Mouse (Mus musculus): ENCODE measurements around the gene Aldh6a1.

Aldh6a1 gene

DNA sequence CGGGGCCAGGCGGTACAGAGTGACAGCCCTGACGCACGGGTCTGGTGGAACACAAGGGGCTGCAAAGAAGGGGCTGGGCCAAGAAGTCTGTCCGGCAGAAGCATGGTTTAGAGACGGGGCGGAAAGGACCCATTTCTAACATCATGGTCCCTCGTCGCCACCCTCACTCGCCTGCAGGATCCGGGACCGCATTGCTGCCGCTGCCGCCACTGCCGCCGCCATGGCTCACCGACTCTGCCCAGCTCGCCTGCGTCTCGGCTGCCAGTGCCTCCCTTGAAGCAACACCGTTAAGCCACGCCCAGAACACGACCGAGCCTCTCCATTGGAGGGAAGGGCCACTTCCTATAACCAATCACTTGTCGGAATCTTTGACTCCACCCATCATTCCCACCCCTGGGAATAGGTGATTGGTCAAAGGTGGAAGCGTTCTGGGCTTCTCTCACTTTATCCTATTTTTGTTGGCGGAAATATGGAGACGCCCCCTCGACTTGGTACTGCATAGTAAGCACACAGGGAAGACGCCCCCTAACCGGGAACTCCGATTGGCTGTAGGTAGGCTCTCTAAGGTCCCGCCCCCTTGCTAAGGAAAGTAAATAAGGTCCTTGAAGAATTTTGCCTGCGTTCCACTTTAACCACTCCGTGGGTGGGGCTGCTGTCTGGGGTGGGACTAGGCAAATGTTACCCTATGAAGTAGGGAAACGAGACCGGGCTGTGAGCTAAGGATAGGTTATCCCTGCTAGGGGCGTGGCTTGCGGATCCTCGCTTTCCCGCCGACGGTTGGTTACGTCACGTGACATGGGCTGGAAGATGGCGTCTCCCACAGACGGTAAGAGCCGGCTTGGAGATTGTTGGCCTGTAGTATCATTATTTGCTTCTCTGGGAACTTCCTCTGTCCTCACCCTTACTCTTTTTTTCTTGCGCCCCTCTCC is at the start of gene Aldh6a1, which contains the start of gene Lin52:
Gene Aldh6a1 (minus strand): TSS at position 287 of the 929 bp plus-strand sequence.
Gene Lin52 (plus strand): TSS at position 705 of the 929 bp plus-strand sequence.
- peak; percentile 100 for DNase-seq (ENCODE audit: low read depth, low spot score)

DNA sequence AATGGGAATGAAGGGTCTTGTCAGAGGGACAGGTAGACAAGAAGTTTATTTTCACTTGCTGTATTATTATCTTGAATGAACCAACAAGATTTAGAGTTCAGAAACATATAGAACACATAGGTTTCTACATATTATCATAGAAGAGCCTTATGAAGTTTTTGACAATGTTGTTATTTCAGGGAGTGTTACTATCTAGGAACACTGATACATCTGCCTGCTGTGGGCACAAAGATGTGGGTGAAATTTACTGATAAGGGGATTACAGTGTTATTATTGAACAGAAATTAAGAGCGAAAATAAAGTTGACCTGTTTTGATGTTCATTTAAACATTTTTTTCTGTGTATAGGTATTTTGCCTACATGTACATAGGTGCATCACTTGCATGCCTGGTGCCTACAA is 46.0 kb upstream of the Aldh6a1 start:
- DNase-seq (ENCODE audit: low read depth, low spot score): no peak

DNA sequence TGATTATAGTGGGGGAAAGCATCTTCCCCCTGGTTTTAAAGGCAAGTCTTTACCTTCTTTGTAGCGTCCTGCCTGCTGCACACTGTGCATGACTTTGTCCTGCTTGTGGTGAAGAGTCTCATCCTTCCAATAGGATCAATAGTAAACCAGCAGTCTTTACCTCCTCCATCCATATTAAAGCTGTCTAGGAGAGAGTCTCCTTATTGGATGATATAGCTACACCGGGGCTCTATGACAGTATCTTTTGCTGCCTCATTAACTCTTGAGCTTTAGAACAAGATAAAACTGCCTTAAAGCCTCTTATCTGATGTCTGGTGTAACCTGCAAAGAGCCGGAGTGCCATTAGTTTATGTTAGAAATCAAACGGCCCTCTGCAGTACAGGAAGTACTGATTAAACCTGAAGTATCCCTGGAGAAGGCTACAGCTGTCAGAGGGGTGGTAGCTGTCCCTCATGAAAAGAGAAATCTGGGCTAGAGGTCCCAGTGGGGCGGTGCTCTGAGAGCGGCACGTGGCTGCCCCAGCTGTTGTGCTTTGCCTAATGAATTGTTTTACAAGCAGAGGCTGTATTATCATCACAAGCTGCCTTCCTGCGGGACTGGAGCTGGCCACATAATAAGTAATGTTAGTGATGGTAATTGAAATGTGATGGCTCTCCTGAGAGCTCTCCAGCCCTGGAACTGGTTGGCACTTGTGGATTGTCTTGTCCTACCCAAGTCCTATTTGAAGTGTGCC is 36.7 kb upstream of the Aldh6a1 start:
- DNase-seq (ENCODE audit: low read depth, low spot score): no peak

DNA sequence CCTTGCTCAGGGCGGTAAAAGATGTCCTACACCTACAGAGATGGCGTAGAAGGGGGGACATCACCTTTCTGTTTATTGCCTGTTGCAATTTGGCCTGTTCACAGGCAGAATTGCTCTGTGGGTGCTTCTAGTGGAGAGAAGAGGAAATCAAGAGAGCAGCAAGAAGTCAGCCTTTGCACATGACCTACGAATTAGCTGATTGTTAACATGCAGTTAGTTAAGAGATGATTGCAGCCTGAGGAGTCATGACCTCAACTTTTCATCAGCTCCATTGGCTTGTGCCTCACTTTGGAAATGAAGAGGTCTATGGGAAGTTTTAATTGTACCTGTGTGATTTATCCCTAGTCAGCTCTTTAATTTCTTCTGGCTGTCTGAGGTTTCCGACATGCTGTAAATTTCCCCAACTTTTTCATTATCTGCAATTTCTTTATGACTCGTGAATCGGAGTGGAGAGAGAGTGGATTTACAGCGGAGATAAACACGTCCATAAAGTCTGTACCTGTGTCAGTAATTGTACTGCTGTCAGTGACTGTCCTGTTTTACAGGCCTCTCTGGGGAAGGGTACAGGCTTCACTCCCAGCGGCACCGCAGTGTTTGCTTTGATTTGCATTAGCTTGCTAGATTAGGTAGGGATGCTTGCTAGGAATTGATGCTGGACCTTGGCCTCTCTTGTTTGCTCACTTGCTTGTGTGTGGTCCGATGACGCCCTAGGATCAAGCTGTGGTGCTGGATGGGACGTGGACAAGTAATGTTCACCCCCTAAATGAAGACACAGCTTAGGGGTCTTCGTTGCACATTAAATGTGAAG is 32.2 kb upstream of the Aldh6a1 start:
- DNase-seq (ENCODE audit: low read depth, low spot score): no peak

DNA sequence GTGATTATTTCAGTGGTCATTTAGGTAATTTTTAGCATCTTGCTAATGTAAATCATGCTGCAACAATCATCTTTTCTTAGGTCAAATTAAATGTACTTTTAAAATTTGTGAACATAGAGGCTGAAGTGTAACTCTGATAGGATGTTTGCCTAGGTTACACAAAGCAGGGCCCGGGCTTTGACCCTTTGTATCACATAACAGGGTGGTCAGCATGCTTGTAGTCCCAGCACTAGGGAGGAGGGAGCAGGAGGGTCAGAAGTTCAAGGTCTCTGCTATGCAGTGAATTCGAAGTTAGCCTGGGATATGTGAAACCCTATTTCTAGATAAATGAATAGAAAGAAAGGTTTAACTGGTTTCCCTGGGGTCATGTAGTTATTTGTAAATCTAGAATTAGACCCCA is 30.4 kb upstream of the Aldh6a1 start:
- DNase-seq (ENCODE audit: low read depth, low spot score): no peak

DNA sequence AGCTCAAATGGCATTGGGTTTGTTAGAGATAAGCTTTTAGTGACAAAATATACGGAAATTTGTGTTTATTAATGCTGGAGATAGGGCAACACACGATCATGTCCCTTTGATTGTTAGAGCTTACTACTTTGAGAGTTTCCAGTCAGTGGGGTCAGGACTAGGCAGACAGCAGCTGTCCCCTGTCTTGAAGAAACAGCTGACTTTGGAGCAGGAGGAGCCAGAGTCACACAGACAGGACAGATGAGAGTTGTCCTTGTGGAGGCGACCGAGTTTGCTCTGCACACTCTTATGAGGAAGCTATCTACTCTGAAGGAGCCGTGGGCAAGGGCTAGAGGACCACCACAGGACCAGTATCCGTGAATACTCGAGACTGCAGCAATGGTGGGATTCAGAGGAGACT is 28.1 kb upstream of the Aldh6a1 start:
- DNase-seq (ENCODE audit: low read depth, low spot score): no peak

DNA sequence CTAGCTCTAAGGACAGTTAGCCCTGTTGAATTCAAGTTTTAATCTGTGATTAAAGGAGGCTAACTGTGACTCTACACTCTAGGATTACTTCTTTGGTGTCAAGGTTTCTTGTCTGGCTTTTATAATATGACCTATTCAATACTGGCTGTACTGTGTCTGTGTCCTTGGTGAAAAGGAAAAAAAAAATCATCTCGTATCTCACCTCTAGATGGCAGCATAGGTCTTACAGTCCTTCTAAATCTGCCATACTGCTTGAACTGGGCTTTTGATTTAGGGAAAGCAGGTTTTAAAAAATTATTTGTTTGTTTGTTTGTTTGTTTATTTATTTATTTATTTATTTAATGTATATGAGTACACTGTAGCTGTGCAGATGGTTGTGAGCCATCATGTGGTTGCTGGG is 17.9 kb upstream of the Aldh6a1 start:
- DNase-seq (ENCODE audit: low read depth, low spot score): peak; percentile 51

DNA sequence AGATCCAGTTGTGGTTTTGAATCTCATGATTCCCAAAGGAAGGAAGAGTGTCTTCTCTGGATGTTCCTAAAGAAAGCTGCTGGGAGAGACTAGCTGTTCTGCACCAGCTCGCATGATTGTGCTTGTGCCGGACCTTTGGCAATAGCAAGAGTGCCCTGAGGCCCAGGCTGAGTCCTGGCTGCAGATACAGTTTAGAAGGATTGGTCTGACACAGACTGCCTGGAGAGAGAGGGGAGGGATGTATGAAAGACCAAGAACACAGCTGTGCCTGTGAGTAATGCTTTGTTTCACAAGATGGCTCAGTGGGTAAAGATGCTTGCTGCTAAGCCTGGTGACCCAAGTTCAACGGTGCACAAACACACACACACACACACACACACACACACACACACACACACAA is 12.1 kb upstream of the Aldh6a1 start:
- no peak for DNase-seq (ENCODE audit: low read depth, low spot score)

DNA sequence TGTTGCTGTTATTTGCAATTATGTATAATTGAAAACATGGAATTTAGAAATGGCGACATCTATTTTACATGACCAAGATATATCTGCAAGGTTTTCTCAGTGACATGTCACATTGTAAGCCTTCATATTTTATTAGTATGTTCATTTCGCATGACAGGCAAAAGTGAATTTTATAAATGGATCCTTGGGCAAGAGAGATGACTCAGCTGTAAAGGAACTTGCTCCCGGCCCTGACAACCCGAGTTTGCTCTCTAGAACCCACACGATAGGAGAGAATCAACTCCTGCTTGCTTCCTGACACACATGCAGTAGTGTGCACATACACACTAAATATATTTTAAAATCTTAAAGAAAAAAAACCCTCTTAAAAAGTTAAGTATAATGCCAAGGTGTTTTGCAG is 10.6 kb upstream of the Aldh6a1 start:
- DNase-seq (ENCODE audit: low read depth, low spot score): no peak

DNA sequence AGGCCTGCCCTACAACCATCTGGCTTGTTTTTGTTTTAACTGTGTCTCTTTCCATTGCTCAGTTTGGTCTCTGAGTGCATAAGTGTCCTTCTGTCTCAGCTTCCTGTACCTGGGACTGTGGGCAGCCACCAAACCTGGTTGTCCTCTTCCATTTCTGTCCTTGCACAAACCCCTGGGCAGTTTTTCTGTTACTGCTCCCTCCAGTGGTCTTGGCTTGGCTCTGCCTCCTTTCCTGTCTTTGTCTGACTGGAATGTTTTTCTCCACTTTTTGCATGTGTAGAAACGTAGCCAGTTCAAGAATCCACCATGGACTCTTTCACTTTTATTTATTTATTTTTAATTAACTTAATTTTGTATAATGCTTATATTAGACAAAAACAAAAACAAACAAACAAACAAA is 9.0 kb upstream of the Aldh6a1 start:
- DNase-seq (ENCODE audit: low read depth, low spot score): no peak

DNA sequence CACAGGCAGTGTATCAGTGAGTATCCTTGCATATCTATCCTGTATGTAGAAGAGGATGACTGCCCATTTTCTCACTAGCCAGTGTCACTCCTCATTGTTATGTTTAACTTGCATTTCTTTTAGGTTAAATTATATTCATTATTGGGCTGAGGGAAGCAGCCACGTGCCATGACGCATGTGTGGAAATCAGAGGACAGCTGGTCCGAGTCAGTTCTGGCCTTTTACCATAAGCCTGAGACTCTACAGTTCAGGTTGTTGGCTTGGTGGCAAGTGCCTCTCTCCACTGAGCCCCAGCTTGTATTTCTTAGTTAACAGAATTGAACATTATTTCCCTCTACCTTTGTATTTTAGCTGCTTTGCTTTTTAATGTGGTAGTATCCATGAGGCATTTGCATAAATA is 6.1 kb upstream of the Aldh6a1 start:
- no peak for DNase-seq (ENCODE audit: low read depth, low spot score)

DNA sequence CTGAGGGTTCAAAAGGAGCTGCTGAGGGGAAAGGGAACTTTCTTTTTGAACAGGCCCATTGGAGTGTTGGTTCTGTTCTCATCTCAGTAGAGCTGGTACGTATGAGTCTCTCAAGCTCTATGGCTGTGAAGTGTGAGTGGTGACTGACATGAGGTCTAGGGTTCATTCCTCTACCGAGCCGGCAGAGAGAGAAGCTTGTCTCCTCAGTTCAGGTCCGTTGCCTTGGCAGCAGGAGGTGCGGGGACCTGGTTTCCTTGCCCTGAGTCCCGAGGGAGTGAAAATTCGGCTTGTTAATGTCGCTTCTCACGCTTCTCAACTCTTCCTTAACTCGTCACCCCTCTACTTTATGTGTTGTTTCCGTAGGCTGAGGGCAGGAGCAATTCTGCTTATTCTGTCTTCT is 997 bp upstream of the Aldh6a1 start:
- peak; percentile 25 for DNase-seq (ENCODE audit: low read depth, low spot score)

DNA sequence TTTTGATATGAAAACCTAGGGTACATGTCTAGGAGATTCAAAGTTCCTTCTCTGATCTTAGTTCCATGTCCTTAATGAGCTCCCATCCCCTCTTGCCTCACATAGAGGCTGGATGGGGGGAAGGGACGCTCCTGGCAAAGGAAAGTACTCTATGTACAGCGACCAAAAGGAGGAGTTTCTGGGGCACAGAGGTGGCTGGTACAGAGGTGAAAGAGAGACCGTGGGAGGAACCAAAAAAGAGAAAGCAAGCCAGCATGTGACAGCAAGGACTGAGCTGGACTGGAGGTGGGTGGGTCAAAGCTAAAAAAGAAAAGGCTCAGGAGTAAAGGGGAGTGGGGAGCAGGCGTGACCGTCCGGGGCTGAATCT is 470 bp downstream of the Aldh6a1 start:
- DNase-seq (ENCODE audit: low read depth, low spot score): no peak

DNA sequence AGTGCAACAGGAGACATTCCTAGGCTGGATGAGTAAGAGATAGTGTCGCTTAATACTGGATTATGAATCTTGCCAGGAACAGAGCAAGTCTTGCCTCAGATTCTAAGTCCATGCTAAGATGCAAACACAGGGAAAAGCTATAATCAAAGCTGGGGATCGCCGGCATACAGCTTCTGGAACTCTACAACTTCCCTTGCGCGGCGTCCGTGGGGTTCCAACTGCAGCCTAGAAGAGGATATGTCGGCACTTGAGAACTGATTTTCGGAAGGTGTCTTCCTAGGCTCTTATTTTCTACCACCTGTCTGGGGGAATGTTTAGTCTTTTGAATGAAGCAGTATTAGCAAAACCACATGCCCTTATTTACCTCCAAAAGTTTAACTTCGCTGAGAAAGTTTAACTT is 917 bp downstream of the Aldh6a1 start:
- no peak for DNase-seq (ENCODE audit: low read depth, low spot score)

DNA sequence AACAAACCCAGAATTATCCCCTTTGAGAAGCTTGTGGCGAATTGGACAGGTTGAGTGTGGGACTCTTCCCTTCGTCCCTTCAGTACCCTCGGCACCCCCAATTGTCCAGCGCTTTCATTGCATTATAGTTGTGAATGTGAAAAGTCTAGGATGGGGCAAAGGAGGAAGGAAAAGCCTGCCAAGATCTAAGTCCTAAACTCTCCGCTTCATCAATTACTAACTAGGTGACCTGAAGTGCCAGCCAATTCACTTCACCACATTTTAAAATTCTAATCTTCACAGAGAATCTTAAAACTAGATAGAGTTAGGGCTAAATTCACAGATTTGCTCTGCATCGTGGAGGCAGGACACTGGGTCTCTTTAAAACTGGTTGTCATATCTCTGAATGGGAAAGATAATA is 2.6 kb downstream of the Aldh6a1 start:
- DNase-seq (ENCODE audit: low read depth, low spot score): no peak

DNA sequence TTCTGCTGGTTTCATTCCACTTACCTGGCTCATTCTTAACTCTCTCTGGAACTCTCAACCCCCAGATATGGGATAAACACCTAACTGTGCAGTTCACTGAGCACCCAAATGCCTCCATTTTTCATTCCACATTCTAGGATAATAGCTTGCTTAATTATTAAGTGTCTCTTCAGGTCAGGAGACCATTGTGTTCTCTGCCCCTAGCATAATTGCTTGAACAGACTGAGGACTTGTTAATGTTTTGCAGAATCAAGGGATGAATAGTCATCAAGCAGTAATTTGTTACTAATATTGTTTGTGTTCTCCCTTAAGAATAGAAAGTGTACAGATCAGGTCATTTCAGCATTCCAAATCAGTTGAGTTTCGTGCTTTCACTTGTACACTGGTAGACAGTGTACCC is 3.4 kb downstream of the Aldh6a1 start:
- DNase-seq (ENCODE audit: low read depth, low spot score): no peak

DNA sequence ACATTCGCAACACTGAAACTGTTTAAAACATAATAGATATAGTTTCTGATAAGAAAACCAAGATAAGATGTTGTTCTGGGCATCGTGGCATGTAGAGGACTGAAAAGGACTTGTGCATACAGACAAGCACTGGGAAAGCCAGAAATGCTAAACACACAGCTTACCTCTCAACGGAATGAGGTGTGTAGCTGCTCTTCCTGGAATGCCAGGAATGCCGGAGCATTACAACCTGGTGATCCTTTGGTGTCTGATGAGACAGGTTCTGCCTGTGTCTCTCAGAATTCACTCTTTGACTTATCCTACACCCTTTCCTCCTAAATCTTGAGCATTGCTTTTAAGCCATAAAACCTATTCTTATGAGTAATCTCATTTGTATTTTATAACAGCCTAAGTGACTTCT is 8.3 kb downstream of the Aldh6a1 start:
- peak; percentile 46 for DNase-seq (ENCODE audit: low read depth, low spot score)

DNA sequence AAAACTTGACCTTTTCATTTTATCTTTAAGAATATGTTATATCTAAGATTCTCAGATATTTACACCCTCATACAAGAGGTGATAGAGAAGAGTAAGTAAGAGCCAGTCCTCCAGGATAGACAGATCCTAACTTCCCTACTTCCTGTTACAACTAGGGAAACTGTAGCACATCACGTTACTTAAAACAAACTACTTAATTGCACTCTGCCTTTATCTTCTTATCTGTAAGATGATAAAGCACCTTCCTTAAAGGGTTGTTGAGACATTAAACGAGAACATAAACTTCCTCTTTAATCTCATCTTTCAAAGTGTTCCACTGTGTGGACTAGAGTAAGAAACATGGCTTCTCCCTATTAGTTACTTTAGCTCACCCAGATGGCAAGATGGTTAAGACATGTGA is 12.1 kb downstream of the Aldh6a1 start:
- no peak for DNase-seq (ENCODE audit: low read depth, low spot score)

DNA sequence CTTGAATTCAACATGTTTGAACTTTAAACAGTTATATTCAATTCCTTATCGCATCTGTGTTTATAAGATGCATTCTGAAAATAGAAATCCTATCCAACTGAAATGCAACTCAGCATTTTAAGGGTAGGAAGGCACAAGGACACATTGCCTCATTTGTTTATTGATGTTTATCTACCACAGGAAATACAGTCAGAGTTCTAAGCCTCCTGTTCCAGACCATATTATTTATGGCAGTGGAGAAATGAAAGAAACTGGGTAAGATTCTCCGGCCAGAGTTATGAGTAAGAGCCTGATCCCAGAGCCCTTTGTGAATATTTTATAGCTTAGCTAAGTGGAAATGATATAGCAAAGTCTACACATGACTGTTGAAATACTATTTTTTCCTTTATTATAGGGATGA is 21.0 kb downstream of the Aldh6a1 start:
- DNase-seq (ENCODE audit: low read depth, low spot score): no peak

DNA sequence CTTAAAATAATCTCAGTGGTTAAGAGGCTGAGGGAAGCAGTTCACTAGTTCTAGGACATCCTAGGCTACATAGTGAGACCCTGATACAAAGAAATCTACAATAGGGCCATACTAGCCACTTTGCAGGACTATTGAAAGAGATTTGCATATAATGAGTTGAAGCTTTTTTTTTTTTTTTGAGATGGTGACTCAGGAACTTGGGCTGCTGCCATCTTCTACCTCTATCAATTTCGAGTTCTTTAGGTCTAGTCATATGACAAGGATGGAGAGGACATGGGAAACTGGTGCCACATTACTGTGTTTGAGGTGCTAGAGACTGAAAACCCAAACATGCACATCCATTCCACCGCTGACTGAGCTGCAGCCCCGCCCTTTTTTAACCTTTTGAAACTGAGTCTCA is 26.8 kb downstream of the Aldh6a1 start:
- DNase-seq (ENCODE audit: low read depth, low spot score): no peak

DNA sequence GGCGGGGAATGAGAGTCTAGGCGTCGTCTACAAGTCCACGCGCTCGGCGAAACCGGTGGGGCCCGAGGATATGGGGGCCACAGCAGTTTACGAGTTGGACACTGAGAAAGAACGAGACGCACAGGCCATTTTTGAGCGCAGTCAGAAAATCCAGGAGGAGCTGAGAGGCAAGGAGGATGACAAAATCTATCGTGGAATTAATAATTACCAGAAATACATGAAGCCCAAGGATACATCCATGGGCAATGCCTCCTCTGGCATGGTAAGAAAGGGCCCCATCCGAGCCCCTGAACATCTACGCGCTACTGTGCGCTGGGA is 33.2 kb downstream of the Aldh6a1 start:
- DNase-seq (ENCODE audit: low read depth, low spot score): no peak
